Mouse (Mus musculus) CH12.LX (cell line): ENCODE results near the gene Enpp1. TPM values are rescaled to one million over a fixed set of nuclear protein-coding genes. Genes with fewer than 3 reads are reported as not detected.

ENCODE experiments used
- DNase-seq: peaks from one replicate; pipeline ENCODE4 v3.0.0-alpha.2; 2013; ENCODE audit errors: extremely low read depth
- H3K27ac ChIP-seq: 2 replicates; pipeline ENCODE4 v1.5.1; 2012; ENCODE audit warnings: low read depth, mild to moderate bottlenecking, control low read depth, moderate library complexity; ENCODE audit not compliant: insufficient read depth
- H3K27me3 ChIP-seq: replicated peaks from 2 replicates; pipeline ENCODE3; 2012; ENCODE audit warnings: inconsistent platforms
- H3K36me3 ChIP-seq, 2 experiments: replicated peaks in 1 of 2; 2 replicates each; pipeline versions ENCODE3 to v1.6.1; 2012; ENCODE audit warnings: inconsistent platforms in 1 of 2, low read length in 1 of 2, mild to moderate bottlenecking in 1 of 2, mixed read lengths in 1 of 2, moderate library complexity in 1 of 2; ENCODE audit not compliant: control insufficient read depth in 1 of 2, insufficient read depth in 1 of 2
- H3K4me1 ChIP-seq, 2 experiments: 2 replicates each; pipeline ENCODE4 v1.6.1; 2012; ENCODE audit warnings: inconsistent platforms in 1 of 2, moderate library complexity in 1 of 2; ENCODE audit not compliant: insufficient read depth in 2 of 2, control insufficient read depth in 1 of 2
- H3K4me2 ChIP-seq: 2 replicates; pipeline ENCODE4 v1.6.1; 2012; ENCODE audit warnings: low read depth, mild to moderate bottlenecking, control low read depth; ENCODE audit not compliant: poor library complexity, insufficient read depth, severe bottlenecking
- H3K4me3 ChIP-seq, 3 experiments: fragments of 150-350 bp in 1 of 3; sonication (generic) in 1 of 3; replicated peaks in 1 of 3; 2 replicates each; pipeline versions ENCODE3 to v1.5.1; 2011 to 2012; ENCODE audit warnings: low read depth in 2 of 3, low read length in 2 of 3, mild to moderate bottlenecking in 2 of 3, moderate library complexity in 2 of 3, control low read depth in 1 of 3, improper control_type of control experiment in 1 of 3, inconsistent platforms in 1 of 3, mixed read lengths in 1 of 3; ENCODE audit not compliant: poor library complexity in 1 of 3
- H3K79me2 ChIP-seq: replicated peaks from 2 replicates; pipeline ENCODE4 v1.6.1; 2012; ENCODE audit warnings: mild to moderate bottlenecking, moderate library complexity; ENCODE audit not compliant: control insufficient read depth, poor library complexity, insufficient read depth, severe bottlenecking; ENCODE audit errors: extremely low read depth
- H3K9ac ChIP-seq: 2 replicates; pipeline ENCODE4 v1.6.1; 2012; ENCODE audit warnings: low read depth, mild to moderate bottlenecking, control low read depth, moderate library complexity; ENCODE audit not compliant: insufficient read depth
- H3K9me3 ChIP-seq: replicated peaks from 2 replicates; pipeline ENCODE3; 2012; ENCODE audit warnings: low read length, inconsistent platforms, mixed read lengths
- CHD1 ChIP-seq: IDR thresholded peaks from 2 replicates; pipeline ENCODE4 v1.6.1; 2012; ENCODE audit warnings: low read depth, low read length, improper control_type of control experiment, inconsistent platforms
- CHD2 ChIP-seq: IDR thresholded peaks from 2 replicates; pipeline ENCODE4 v1.6.1; 2011; ENCODE audit warnings: low read length, improper control_type of control experiment
- CTCF ChIP-seq, 2 experiments: IDR thresholded peaks in 1 of 2; conservative IDR thresholded peaks in 1 of 2; 2 replicates each; pipeline ENCODE4 v1.5.1; 2011 to 2012; ENCODE audit warnings: low read depth in 2 of 2, low read length in 2 of 2, improper control_type of control experiment in 1 of 2, inconsistent platforms in 1 of 2, mild to moderate bottlenecking in 1 of 2, moderate library complexity in 1 of 2
- E2F4 ChIP-seq: IDR thresholded peaks from 2 replicates; pipeline ENCODE4 v1.6.1; 2011; ENCODE audit warnings: low read depth, low read length, improper control_type of control experiment; ENCODE audit not compliant: insufficient replicate concordance
- EP300 ChIP-seq: IDR thresholded peaks from 2 replicates; pipeline ENCODE4 v1.6.1; 2011; ENCODE audit warnings: low read length, improper control_type of control experiment
- ETS1 ChIP-seq: conservative IDR thresholded peaks from 2 replicates; pipeline ENCODE4 v1.6.1; 2012; ENCODE audit warnings: low read depth, mild to moderate bottlenecking, inconsistent platforms, low read length, improper control_type of control experiment, moderate library complexity
- GABPA ChIP-seq: IDR thresholded peaks from 2 replicates; pipeline ENCODE4 v1.6.1; 2012; ENCODE audit warnings: low read depth, low read length, improper control_type of control experiment, inconsistent platforms; ENCODE audit not compliant: insufficient replicate concordance
- IRF4 ChIP-seq: IDR thresholded peaks from 2 replicates; pipeline ENCODE4 v1.6.1; 2014; ENCODE audit warnings: low read depth, mild to moderate bottlenecking, inconsistent platforms, low read length, improper control_type of control experiment
- JUN ChIP-seq: IDR thresholded peaks from 2 replicates; pipeline ENCODE4 v1.6.1; 2011; ENCODE audit warnings: low read depth, mild to moderate bottlenecking, low read length, improper control_type of control experiment, moderate library complexity; ENCODE audit not compliant: insufficient read depth
- JUND ChIP-seq: conservative IDR thresholded peaks from 2 replicates; pipeline ENCODE4 v1.6.1; 2011; ENCODE audit warnings: low read depth, low read length, improper control_type of control experiment
- KAT2A ChIP-seq: IDR thresholded peaks from 2 replicates; pipeline ENCODE4 v1.6.1; 2012; ENCODE audit warnings: low read length, improper control_type of control experiment, inconsistent platforms; ENCODE audit not compliant: insufficient replicate concordance
- MAFK ChIP-seq: IDR thresholded peaks from 2 replicates; pipeline ENCODE4 v1.6.1; 2011; ENCODE audit warnings: low read length, improper control_type of control experiment; ENCODE audit not compliant: insufficient replicate concordance
- MAX ChIP-seq: IDR thresholded peaks from 2 replicates; pipeline ENCODE4 v1.6.1; 2011; ENCODE audit warnings: low read length, improper control_type of control experiment
- MEF2A ChIP-seq: IDR thresholded peaks from 2 replicates; pipeline ENCODE4 v1.6.1; 2014; ENCODE audit warnings: low read depth, mild to moderate bottlenecking, inconsistent platforms, low read length, improper control_type of control experiment, borderline replicate concordance
- NRF1 ChIP-seq: IDR thresholded peaks from 2 replicates; pipeline ENCODE4 v1.6.1; 2014; ENCODE audit warnings: low read depth, mild to moderate bottlenecking, inconsistent platforms, low read length, improper control_type of control experiment, moderate library complexity
- RAD21 ChIP-seq: IDR thresholded peaks from 2 replicates; pipeline ENCODE4 v1.6.1; 2011; ENCODE audit warnings: low read depth, mild to moderate bottlenecking, low read length, improper control_type of control experiment, moderate library complexity
- RCOR1 ChIP-seq: conservative IDR thresholded peaks from 2 replicates; pipeline ENCODE4 v1.6.1; 2012; ENCODE audit warnings: low read depth, mild to moderate bottlenecking, inconsistent platforms, low read length, improper control_type of control experiment
- SIN3A ChIP-seq: IDR thresholded peaks from 2 replicates; pipeline ENCODE4 v1.6.1; 2012; ENCODE audit warnings: low read length, improper control_type of control experiment, inconsistent platforms
- dilution Hi-C: fragments of 300-500 bp; cut with MboI; formaldehyde crosslinking; loops from 2 replicates; pipeline ENCODE4 v1.14.3; 2020; ENCODE audit warnings: low sequenced_read_pairs; ENCODE audit not compliant: extremely low pct_unique_long_range_greater_than_20kb, extremely low pct_ligation_motif_present
- in situ Hi-C: fragments of 300-500 bp; cut with MboI; formaldehyde crosslinking; loops from 3 replicates; pipeline ENCODE4 v1.14.3; 2019; ENCODE audit warnings: low sequenced_read_pairs, low pct_ligation_motif_present, low pct_unique_long_range_greater_than_20kb, mixed read lengths
- polyA plus RNA-seq: library from polyadenylated mRNA; unstranded; fragments of >175 nt; gene quantifications from 2 replicates; pipeline ENCODE4 v1.2.1, GENCODE M21; 2012; ENCODE audit warnings: low read depth; ENCODE audit not compliant: insufficient read length
- total RNA-seq, 2 experiments: library from RNA; depleted of rRNA; stranded (reverse); fragments of 300-350 nt in 1 of 2; fragments of >200 nt in 1 of 2; gene quantifications; 2 replicates each; pipeline ENCODE4 v1.2.3; 2012 to 2014

Enpp1 gene
- total and polyA plus RNA-seq, 3 experiments, result 0.58 to 2.8 (median 0.87) TPM

DNA sequence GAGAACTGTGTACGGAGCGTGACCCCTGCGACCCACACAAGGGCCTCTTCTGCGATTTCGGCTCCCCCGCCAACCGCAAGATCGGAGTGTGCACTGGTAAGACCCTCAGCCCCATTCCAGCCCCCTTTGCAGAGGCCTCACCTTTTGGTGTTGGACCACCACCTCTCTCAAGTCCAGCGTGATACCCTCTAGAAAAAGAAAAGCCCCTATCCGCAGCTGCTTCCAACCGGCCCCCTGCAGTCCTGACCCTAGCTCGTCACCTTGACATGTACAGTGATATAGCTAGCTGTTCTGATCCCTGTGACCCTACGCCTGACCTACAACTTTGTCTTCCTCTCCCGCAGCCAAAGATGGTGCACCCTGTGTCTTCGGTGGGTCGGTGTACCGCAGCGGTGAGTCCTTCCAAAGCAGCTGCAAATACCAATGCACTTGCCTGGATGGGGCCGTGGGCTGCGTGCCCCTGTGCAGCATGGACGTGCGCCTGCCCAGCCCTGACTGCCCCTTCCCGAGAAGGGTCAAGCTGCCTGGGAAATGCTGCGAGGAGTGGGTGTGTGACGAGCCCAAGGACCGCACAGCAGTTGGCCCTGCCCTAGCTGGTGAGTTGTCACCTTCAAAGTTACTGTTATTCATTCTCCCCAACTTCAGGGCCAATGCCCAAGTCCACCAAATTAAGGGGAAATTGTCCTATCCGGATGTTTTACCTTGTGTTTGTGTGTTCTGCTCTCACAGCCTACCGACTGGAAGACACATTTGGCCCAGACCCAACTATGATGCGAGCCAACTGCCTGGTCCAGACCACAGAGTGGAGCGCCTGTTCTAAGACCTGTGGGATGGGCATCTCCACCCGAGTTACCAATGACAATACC, 115.7 kb downstream of the Enpp1 start:
- Histone ChIP-seq H3K36me3 (no peaks in the 10 kb centered on the region), H3K27ac (no peak overlapping the region), H3K4me2 (no peak overlapping the region), H3K4me3 (no peak overlapping the region), H3K9ac (no peak overlapping the region), H3K9me3 (peaks cover 1% of the 10 kb centered on the region), H3K79me2 (no peaks in the 10 kb centered on the region), H3K4me1 (peaks cover 2 to 11% of the 10 kb centered on the region in 2 experiments; a peak in 3 of 4 replicates), H3K27me3 (no peaks in the 10 kb centered on the region)
- no peak for DNase-seq
- dilution Hi-C loops (no loop called here), in situ Hi-C loops (no loop called here)
- no peak for TF ChIP-seq ETS1
- TF ChIP-seq MAFK, result no peak
- no peak for TF ChIP-seq CTCF (conservative IDR thresholded peaks at IDR 0.05 in 1 of 2, IDR thresholded peaks at IDR 0.05 in 1 of 2; ENCODE audit: low read depth in 2 of 2, low read length in 2 of 2)
- TF ChIP-seq E2F4, result no peak
- TF ChIP-seq EP300, result no peak
- no peak for TF ChIP-seq NRF1

DNA sequence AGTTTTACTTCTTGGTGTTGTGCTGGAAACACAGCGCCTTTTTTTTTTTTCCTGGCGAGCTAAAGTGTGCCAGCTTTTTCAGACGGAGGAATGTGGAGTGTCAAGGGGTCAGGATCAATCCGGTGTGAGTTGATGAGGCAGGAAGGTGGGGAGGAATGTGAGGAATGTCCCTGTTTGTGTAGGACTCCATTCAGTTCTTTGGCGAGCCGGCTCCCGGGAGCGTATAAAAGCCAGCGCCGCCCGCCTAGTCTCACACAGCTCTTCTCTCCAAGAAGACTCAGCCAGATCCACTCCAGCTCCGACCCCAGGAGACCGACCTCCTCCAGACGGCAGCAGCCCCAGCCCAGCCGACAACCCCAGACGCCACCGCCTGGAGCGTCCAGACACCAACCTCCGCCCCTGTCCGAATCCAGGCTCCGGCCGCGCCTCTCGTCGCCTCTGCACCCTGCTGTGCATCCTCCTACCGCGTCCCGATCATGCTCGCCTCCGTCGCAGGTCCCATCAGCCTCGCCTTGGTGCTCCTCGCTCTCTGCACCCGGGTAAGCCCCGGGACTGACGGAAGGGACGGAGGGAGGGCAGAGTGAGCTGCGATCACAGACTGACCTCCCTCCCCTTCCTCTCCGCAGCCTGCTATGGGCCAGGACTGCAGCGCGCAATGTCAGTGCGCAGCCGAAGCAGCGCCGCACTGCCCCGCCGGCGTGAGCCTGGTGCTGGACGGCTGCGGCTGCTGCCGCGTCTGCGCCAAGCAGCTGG, 116.5 kb downstream of the Enpp1 start, which contains the start of gene Ccn2:
Gene Ccn2 (plus strand): TSS at position 193 of the 753 bp plus-strand sequence.
- H3K4me2 ChIP-seq, result no peak within 1 kb of the TSS
- H3K4me3 ChIP-seq, result no peak within 1 kb of the TSS
- no peak for DNase-seq
- H3K27me3 ChIP-seq, result no peaks in the 10 kb centered on the region
- in situ Hi-C loops, result no loop called here
- dilution Hi-C loops, result no loop called here
- H3K36me3 ChIP-seq, result no peaks in the 10 kb centered on the region
- peaks cover 1% of the 10 kb centered on the region for H3K9me3 ChIP-seq
- H3K79me2 ChIP-seq, result no peaks in the 10 kb centered on the region
- TF ChIP-seq SIN3A (no peak), JUND (no peak), CHD1 (no peak), RAD21 (no peak), RCOR1 (no peak), IRF4 (no peak), GABPA (no peak), MAX (no peak), MEF2A (no peak), KAT2A (no peak), NRF1 (no peak), CHD2 (no peak), JUN (no peak)
- H3K4me1 ChIP-seq, result peaks cover 2 to 11% of the 10 kb centered on the region in 2 experiments; a peak in 3 of 4 replicates
- no peak within 1 kb of the TSS for H3K9ac ChIP-seq
- H3K27ac ChIP-seq, result no peak within 1 kb of the TSS
